Mouse (Mus musculus) heart, adult 9 months (tissue): ENCODE measurements around the gene Fam160b1.

Experiments
- DNase-seq, 2 experiments: peaks; one replicate each; pipeline ENCODE4 v3.0.0; 2022; ENCODE audit warnings: low spot score in 2 of 2

Gene Fam160b1

GRCm38 (mm10) chr19:57366626-57367025 lies 6.1 kb downstream of the Fam160b1 start:
- no peak for DNase-seq

GRCm38 (mm10) chr19:57367201-57367600 lies 6.7 kb downstream of the Fam160b1 start:
- no peak for DNase-seq

GRCm38 (mm10) chr19:57367849-57368387 lies 7.4 kb downstream of the Fam160b1 start:
- no peak for DNase-seq

GRCm38 (mm10) chr19:57373276-57373811 lies 12.9 kb downstream of the Fam160b1 start:
- no peak for DNase-seq

- DNase-seq = no peak
Observed at GRCm38 (mm10) chr19:57375161-57375560, 14.7 kb downstream of the Fam160b1 start.

- DNase-seq = no peak
Observed at GRCm38 (mm10) chr19:57375746-57376145, 15.3 kb downstream of the Fam160b1 start.

GRCm38 (mm10) chr19:57377043-57377703 lies 16.7 kb downstream of the Fam160b1 start:
- no peak for DNase-seq

GRCm38 (mm10) chr19:57386176-57386693 lies 25.8 kb downstream of the Fam160b1 start:
- no peak for DNase-seq

GRCm38 (mm10) chr19:57391545-57391944 lies 31.1 kb downstream of the Fam160b1 start:
- no peak for DNase-seq

- no peak for DNase-seq
Observed at GRCm38 (mm10) chr19:57393357-57393957, 33.0 kb downstream of the Fam160b1 start.

GRCm38 (mm10) chr19:57396609-57397008 lies 36.1 kb downstream of the Fam160b1 start:
- DNase-seq = no peak

GRCm38 (mm10) chr19:57402364-57402763 lies 41.9 kb downstream of the Fam160b1 start:
- no peak for DNase-seq

GRCm38 (mm10) chr19:57403700-57404501 lies 43.4 kb downstream of the Fam160b1 start:
- DNase-seq = peak; percentile 76 to 84

- DNase-seq = no peak
Observed at GRCm38 (mm10) chr19:57404502-57404848, 44.0 kb downstream of the Fam160b1 start.

GRCm38 (mm10) chr19:57407947-57408346 lies 47.5 kb downstream of the Fam160b1 start:
- DNase-seq = no peak

- peak; percentile 70 to 77 for DNase-seq
Observed at GRCm38 (mm10) chr19:57411375-57412196, 51.1 kb downstream of the Fam160b1 start.

GRCm38 (mm10) chr19:57413170-57413569 lies 52.7 kb downstream of the Fam160b1 start:
- DNase-seq = no peak

GRCm38 (mm10) chr19:57413918-57414317 lies 53.4 kb downstream of the Fam160b1 start:
- DNase-seq = no peak

- no peak for DNase-seq
Observed at GRCm38 (mm10) chr19:57415031-57415807, 54.7 kb downstream of the Fam160b1 start.
